Mouse (Mus musculus) neural tube, embryonic 11.5 days (tissue): Measurements from ENCODE around the gene Dsp. TPM values are rescaled to one million over a fixed set of nuclear protein-coding genes. Genes with fewer than 3 reads are reported as not detected.

Experiments used
- ATAC-seq: fragments of 200-750 bp; cut with Nextera tagmentation; 2 replicates; pipeline ENCODE4 v1.8.0; 2017; ENCODE audit warnings: moderate number of reproducible peaks, mild to moderate bottlenecking, moderate TSS enrichment, moderate library complexity; ENCODE audit not compliant: insufficient read depth, low FRiP score, low TSS enrichment
- DNase-seq: peaks from one replicate; pipeline ENCODE4 v3.0.0-alpha.2; 2015; ENCODE audit warnings: low spot score
- H3K27ac ChIP-seq: fragments of 300-500 bp; sonication (generic); 2 replicates; pipeline ENCODE4 v1.5.1; 2014; ENCODE audit warnings: low read depth, mild to moderate bottlenecking, low read length
- H3K27me3 ChIP-seq: fragments of 300-500 bp; sonication (generic); 2 replicates; pipeline ENCODE4 v1.6.1; 2014; ENCODE audit warnings: mild to moderate bottlenecking, low read length, mixed read lengths; ENCODE audit not compliant: control insufficient read depth, insufficient read depth
- H3K36me3 ChIP-seq: fragments of 300-500 bp; sonication (generic); 2 replicates; pipeline ENCODE4 v1.6.1; 2014; ENCODE audit warnings: mild to moderate bottlenecking, low read length, moderate library complexity, mixed read lengths; ENCODE audit not compliant: control insufficient read depth, insufficient read depth
- H3K4me1 ChIP-seq: fragments of 300-500 bp; sonication (generic); 2 replicates; pipeline ENCODE4 v1.6.1; 2014; ENCODE audit warnings: low read length, mixed read lengths; ENCODE audit not compliant: control insufficient read depth, insufficient read depth
- H3K4me2 ChIP-seq: fragments of 300-500 bp; sonication (generic); 2 replicates; pipeline ENCODE4 v1.6.1; 2014; ENCODE audit warnings: low read depth, mild to moderate bottlenecking, moderate library complexity
- H3K4me3 ChIP-seq: fragments of 300-500 bp; sonication (generic); 2 replicates; pipeline ENCODE4 v1.5.1; 2014; ENCODE audit warnings: low read depth, low read length
- H3K9ac ChIP-seq: fragments of 300-500 bp; sonication (generic); 2 replicates; pipeline ENCODE4 v1.6.1; 2014; ENCODE audit warnings: mild to moderate bottlenecking, low read length
- H3K9me3 ChIP-seq: fragments of 300-500 bp; sonication (generic); 2 replicates; pipeline ENCODE4 v1.6.1; 2016; ENCODE audit warnings: low read length; ENCODE audit not compliant: control insufficient read depth
- WGBS: fragments of 180-500 bp; shearing (Covaris S2); extraction: QIAGEN DNeasy Blood & Tissue Kit; methylation state at CpG from one replicate; pipeline ENCODE4 v1.1.7; 2014; 5-methylcytosine and 5-hydroxymethylcytosine counted together
- polyA plus RNA-seq: library from polyadenylated mRNA; unstranded; fragments of >200 nt; fragmentation: Nextera tagmentation; extraction: Ambion mirVana; gene quantifications from 2 replicates; pipeline ENCODE4 v1.2.1, GENCODE M21; 2014

Dsp gene
- polyA plus RNA-seq, 1 experiment from 2014 or later: 1.1 TPM

GRCm38 (mm10) chr13:38204702-38205482, 53.8 kb downstream of the Dsp start, which contains the start of gene Snrnp48:
TSS of gene Snrnp48 (plus strand) at chr13:38204938.
- Histone ChIP-seq H3K36me3 (no peaks in the 10 kb centered on the region), H3K4me3 (peak within 1 kb of the TSS; percentile 77), H3K9me3 (no peaks in the 10 kb centered on the region), H3K4me2 (peak within 1 kb of the TSS; percentile 56), H3K27me3 (no peaks in the 10 kb centered on the region), H3K4me1 (0 out of 2 replicates have a peak, but pooled peaks cover 6% of the 10 kb centered on the region), H3K27ac (peak within 1 kb of the TSS; percentile 85), H3K9ac (peak within 1 kb of the TSS; percentile 84)
- under 1% methylated on average over 57 of the region's 59 CpGs for WGBS
- peak; percentile 98 for ATAC-seq
- peak; percentile 95 for DNase-seq

- peaks cover 10% of the 10 kb centered on the region for H3K36me3 ChIP-seq
- H3K27ac ChIP-seq: no peak overlapping the region
- H3K27me3 ChIP-seq: no peaks in the 10 kb centered on the region
- 0 out of 2 replicates have a peak, but pooled peaks cover 1% of the 10 kb centered on the region for H3K4me1 ChIP-seq
- no peaks in the 10 kb centered on the region for H3K9me3 ChIP-seq
- H3K4me3 ChIP-seq: no peak overlapping the region
- DNase-seq: no peak
- no peak overlapping the region for H3K4me2 ChIP-seq
- no peak overlapping the region for H3K9ac ChIP-seq
- 96% methylated on average over 5 of the region's 5 CpGs for WGBS
- ATAC-seq: no peak
These were observed 60.0 kb downstream of the Dsp start for GRCm38 (mm10) chr13:38211122-38211521.

GRCm38 (mm10) chr13:38218686-38219085, 67.6 kb downstream of the Dsp start:
- no peaks in the 10 kb centered on the region for H3K9me3 ChIP-seq
- no peak overlapping the region for H3K4me2 ChIP-seq
- no peaks in the 10 kb centered on the region for H3K4me1 ChIP-seq
- H3K36me3 ChIP-seq: peaks cover 24% of the 10 kb centered on the region
- no peak overlapping the region for H3K9ac ChIP-seq
- DNase-seq (no peak), ATAC-seq (no peak)
- WGBS: 95% methylated on average over 3 of the region's 3 CpGs
- H3K27ac ChIP-seq: no peak overlapping the region
- no peak overlapping the region for H3K4me3 ChIP-seq
- no peaks in the 10 kb centered on the region for H3K27me3 ChIP-seq

- H3K36me3 ChIP-seq: peaks cover 26% of the 10 kb centered on the region
- ATAC-seq (no peak), DNase-seq (no peak)
- WGBS: 92% methylated on average over 6 of the region's 6 CpGs
- no peaks in the 10 kb centered on the region for H3K4me1 ChIP-seq
- H3K9ac ChIP-seq: no peak overlapping the region
- H3K27me3 ChIP-seq: no peaks in the 10 kb centered on the region
- no peak overlapping the region for H3K4me2 ChIP-seq
- no peak overlapping the region for H3K4me3 ChIP-seq
- H3K9me3 ChIP-seq: no peaks in the 10 kb centered on the region
- H3K27ac ChIP-seq: no peak overlapping the region
These were observed 69.2 kb downstream of the Dsp start for GRCm38 (mm10) chr13:38220331-38220730.

GRCm38 (mm10) chr13:38230177-38230821, 79.2 kb downstream of the Dsp start:
- no peak for ATAC-seq
- Histone ChIP-seq H3K4me3 (no peak overlapping the region), H3K4me2 (no peak overlapping the region), H3K9me3 (no peaks in the 10 kb centered on the region), H3K4me1 (no peaks in the 10 kb centered on the region), H3K27ac (no peak overlapping the region), H3K9ac (no peak overlapping the region), H3K27me3 (no peaks in the 10 kb centered on the region), H3K36me3 (peaks cover 11% of the 10 kb centered on the region)
- no peak for DNase-seq
- 85% methylated on average over 9 of the region's 9 CpGs for WGBS

GRCm38 (mm10) chr13:38232411-38232810, 81.3 kb downstream of the Dsp start:
- DNase-seq: no peak
- ATAC-seq: no peak
- 75% methylated on average over 4 of the region's 4 CpGs for WGBS

GRCm38 (mm10) chr13:38232856-38233625, 81.9 kb downstream of the Dsp start:
- Histone ChIP-seq H3K27ac (no peak overlapping the region), H3K9me3 (no peaks in the 10 kb centered on the region), H3K4me3 (no peak overlapping the region), H3K4me1 (no peaks in the 10 kb centered on the region), H3K9ac (no peak overlapping the region), H3K36me3 (peaks cover 6% of the 10 kb centered on the region), H3K4me2 (no peak overlapping the region), H3K27me3 (no peaks in the 10 kb centered on the region)
- 75% methylated on average over 3 of the region's 3 CpGs for WGBS
- DNase-seq (no peak), ATAC-seq (no peak)

More at GRCm38 (mm10) chr13:38232411-38232810, 81.3 kb downstream of the Dsp start:
- H3K36me3 ChIP-seq: peaks cover 8% of the 10 kb centered on the region
- no peak overlapping the region for H3K27ac ChIP-seq
- no peak overlapping the region for H3K9ac ChIP-seq
- H3K4me2 ChIP-seq: no peak overlapping the region
- no peak overlapping the region for H3K4me3 ChIP-seq
- H3K27me3 ChIP-seq: no peaks in the 10 kb centered on the region
- H3K4me1 ChIP-seq: no peaks in the 10 kb centered on the region
- no peaks in the 10 kb centered on the region for H3K9me3 ChIP-seq

- no peak overlapping the region for H3K4me3 ChIP-seq
- no peak overlapping the region for H3K4me2 ChIP-seq
- H3K27ac ChIP-seq: no peak overlapping the region
- H3K9me3 ChIP-seq: no peaks in the 10 kb centered on the region
- DNase-seq (no peak), ATAC-seq (no peak)
- no peaks in the 10 kb centered on the region for H3K27me3 ChIP-seq
- no peak overlapping the region for H3K9ac ChIP-seq
- no peaks in the 10 kb centered on the region for H3K36me3 ChIP-seq
- no peaks in the 10 kb centered on the region for H3K4me1 ChIP-seq
- WGBS: 79% methylated on average over 5 of the region's 5 CpGs
These were observed 83.6 kb downstream of the Dsp start for GRCm38 (mm10) chr13:38234651-38235050.
